Comparison of ENCODE assay signal across 9 mouse cellular contexts in genomic region chr6:86569461-86569820, GRCm38 (mm10). TPM values are rescaled to one million over a fixed set of nuclear protein-coding genes. Genes with fewer than 3 reads are reported as not detected.
DNase-seq lines count a peak whose midpoint lies in the region; ATAC-seq and TF ChIP-seq lines count a peak whose summit lies in the region.
"Had no signal": no experiment of that assay in that cellular context is flagged by ENCODE, and none has a peak within 500 bp of the region (broad histone marks: within the 10 kb centered on the region; RNA-seq: fewer than 3 reads in every experiment).

No protein-coding gene starts in this region.

- peaks cover 20% of the 10 kb centered on the region for H3K4me1 ChIP-seq in hindbrain, embryonic 13.5 days (replicated peaks)
- H3K4me1 ChIP-seq in hindbrain, embryonic 10.5 days (replicated peaks): no peaks in the 10 kb centered on the region
- H3K4me1 ChIP-seq in heart, postnatal 0 days (ENCODE audit: control insufficient read depth, insufficient read depth): peaks cover 27% of the 10 kb centered on the region

- TF ChIP-seq CTCF in brain, embryonic 14.5 days (IDR thresholded peaks at IDR 0.05; ENCODE audit: borderline replicate concordance, extremely low read depth, insufficient read depth, insufficient read length): no peak
- no peak for TF ChIP-seq CTCF in heart, postnatal 0 days (IDR thresholded peaks at IDR 0.05; ENCODE audit: low read depth)

- no peaks in the 10 kb centered on the region for H3K27me3 ChIP-seq in hindbrain, embryonic 13.5 days
- no peaks in the 10 kb centered on the region for H3K27me3 ChIP-seq in hindbrain, embryonic 10.5 days (ENCODE audit: insufficient read depth, poor library complexity, severe bottlenecking)
- no peaks in the 10 kb centered on the region for H3K27me3 ChIP-seq in heart, postnatal 0 days (ENCODE audit: control insufficient read depth, insufficient read depth, low read length)
- H3K27me3 ChIP-seq in splenic B cell, adult 2 months (ENCODE audit: control insufficient read depth, insufficient read depth, low read length, poor library complexity, severe bottlenecking): no peaks in the 10 kb centered on the region; the same call in 1 of the 2 replicates
- H3K27me3 ChIP-seq: Patski had no signal

- no peak overlapping the region for H3K4me3 ChIP-seq in hindbrain, embryonic 13.5 days
- H3K4me3 ChIP-seq in hindbrain, embryonic 10.5 days: no peak overlapping the region
- no peak overlapping the region for H3K4me3 ChIP-seq in heart, postnatal 0 days (ENCODE audit: low read depth, low read length)

- WGBS in hindbrain, embryonic 13.5 days: 55% methylated on average over 3 of the region's 3 CpGs
- 90% methylated on average over 3 of the region's 3 CpGs for WGBS in hindbrain, embryonic 10.5 days
- 24% methylated on average over 3 of the region's 3 CpGs for WGBS in heart, postnatal 0 days
- WGBS in large intestine, adult 2 months: 19% methylated on average over 3 of the region's 3 CpGs

- no peak for DNase-seq in hindbrain, embryonic 10.5 days (ENCODE audit: low spot score)
- peak; percentile 73 for DNase-seq in brain, embryonic 14.5 days (ENCODE audit: low read depth)
- peak; percentile 66 for DNase-seq in heart, postnatal 0 days (ENCODE audit: low spot score)
- DNase-seq in large intestine, adult 2 months (ENCODE audit: low read depth, low spot score): peak; percentile 96
- DNase-seq in splenic B cell, adult 2 months (ENCODE audit: low read depth, low spot score): peak; percentile 29
- DNase-seq in layer of hippocampus, postnatal 10 days (ENCODE audit: low spot score in 2 of 2): no peak

- no peaks in the 10 kb centered on the region for H3K9me3 ChIP-seq in hindbrain, embryonic 13.5 days
- no peaks in the 10 kb centered on the region for H3K9me3 ChIP-seq in hindbrain, embryonic 10.5 days
- no peaks in the 10 kb centered on the region for H3K9me3 ChIP-seq in heart, postnatal 0 days (replicated peaks; ENCODE audit: control insufficient read depth, low read length)

- H3K27ac ChIP-seq in hindbrain, embryonic 13.5 days: peak overlapping the region; percentile 73
- no peak overlapping the region for H3K27ac ChIP-seq in hindbrain, embryonic 10.5 days
- H3K27ac ChIP-seq in heart, postnatal 0 days (ENCODE audit: low read depth): peak overlapping the region; percentile 40

- H3K4me2 ChIP-seq in hindbrain, embryonic 13.5 days: no peak overlapping the region
- no peak overlapping the region for H3K4me2 ChIP-seq in heart, postnatal 0 days (ENCODE audit: low read depth, low read length)

- no peak for ATAC-seq in hindbrain, embryonic 13.5 days (ENCODE audit: low FRiP score)
- peak; percentile 76 for ATAC-seq in heart, postnatal 0 days (ENCODE audit: insufficient read depth, low read depth)
- ATAC-seq in monocyte, adult 5-6 weeks (replicated peaks; ENCODE audit: insufficient number of reproducible peaks, low FRiP score, low TSS enrichment, poor library complexity, severe bottlenecking): no peak
- ATAC-seq: Patski had no signal

- no peak for TF ChIP-seq POLR2A in brain, embryonic 14.5 days (IDR thresholded peaks at IDR 0.05; ENCODE audit: borderline replicate concordance, extremely low read depth, insufficient read depth, insufficient read length, poor library complexity, severe bottlenecking)

- peak overlapping the region; percentile 49; the same call in 1 of the 2 replicates for H3K9ac ChIP-seq in hindbrain, embryonic 13.5 days
- no peak overlapping the region for H3K9ac ChIP-seq in heart, postnatal 0 days (replicated peaks; ENCODE audit: low read depth, low read length)

- peak; percentile 71; the same call in 1 of the 2 replicates for TF ChIP-seq EP300 in heart, postnatal 0 days (IDR thresholded peaks at IDR 0.05; ENCODE audit: low read depth)

- peaks cover 35% of the 10 kb centered on the region for H3K36me3 ChIP-seq in hindbrain, embryonic 13.5 days
- H3K36me3 ChIP-seq in hindbrain, embryonic 10.5 days: peaks cover 26% of the 10 kb centered on the region
- H3K36me3 ChIP-seq in heart, postnatal 0 days (replicated peaks; ENCODE audit: control insufficient read depth, insufficient read depth, low read length): peaks cover 15% of the 10 kb centered on the region; the same call in 1 of the 2 replicates
- H3K36me3 ChIP-seq in splenic B cell, adult 2 months (ENCODE audit: control insufficient read depth, insufficient read depth, low read length, poor library complexity, severe bottlenecking): peaks cover 3% of the 10 kb centered on the region; the same call in 1 of the 2 replicates

RNA-seq across cellular contexts. Expression of gene Pcbp1, which starts 43.3 kb away (rescaled TPM):
- 268 and 333 TPM in 2 replicates for polyA plus RNA-seq in hindbrain, embryonic 13.5 days (2015; fragmentation: Nextera tagmentation; extraction: Ambion mirVana)
- 478 and 520 TPM in 2 replicates for polyA plus RNA-seq in hindbrain, embryonic 10.5 days (2016; fragmentation: Nextera tagmentation; extraction: Ambion mirVana)
- polyA plus RNA-seq in brain, embryonic 14.5 days (2012; rRNA removed): 240 and 297 TPM in 2 replicates
- total RNA-seq in heart, postnatal 0 days (2014; rRNA removed; ENCODE audit: low replicate concordance): 46.2 and 55.2 TPM in 2 replicates
- polyA plus RNA-seq in heart, postnatal 0 days (2015; fragmentation: Nextera tagmentation; extraction: Ambion mirVana): 276 and 285 TPM in 2 replicates
- polyA plus RNA-seq in large intestine, adult 2 months (2012; rRNA removed): 163 and 168 TPM in 2 replicates
- total RNA-seq in layer of hippocampus, postnatal 10 days (2021): 100 to 1,000 TPM; 159 to 184 TPM
- total RNA-seq in monocyte, adult 5-6 weeks (2017): 36.4 to 57.1 TPM (median 52.3 TPM) in 3 replicates

RNA-seq across cellular contexts. Expression of gene Asprv1, which starts 58.5 kb away (rescaled TPM):
- polyA plus RNA-seq in hindbrain, embryonic 13.5 days (2015; fragmentation: Nextera tagmentation; extraction: Ambion mirVana): 0.74 and 0.81 TPM in 2 replicates
- 0.71 TPM in 2 replicates for polyA plus RNA-seq in hindbrain, embryonic 10.5 days (2016; fragmentation: Nextera tagmentation; extraction: Ambion mirVana)
- polyA plus RNA-seq in brain, embryonic 14.5 days (2012; rRNA removed): 2.0 and 3.3 TPM in 2 replicates
- total RNA-seq in heart, postnatal 0 days (2014; rRNA removed; ENCODE audit: low replicate concordance): 0.38 and 3.1 TPM in 2 replicates
- 0.32 and 0.36 TPM in 2 replicates for polyA plus RNA-seq in heart, postnatal 0 days (2015; fragmentation: Nextera tagmentation; extraction: Ambion mirVana)
- polyA plus RNA-seq in large intestine, adult 2 months (2012; rRNA removed): 0.76 and 0.88 TPM in 2 replicates
- total RNA-seq in layer of hippocampus, postnatal 10 days (2021): 1 to 10 TPM in 1 of 2 experiments, under 1 TPM in 1; 0.91 to 1.6 TPM
- total RNA-seq in monocyte, adult 5-6 weeks (2017): 0.29 to 0.96 TPM in 2 of 3 replicates, not detected in the other
- polyA plus RNA-seq: Patski had no signal

Comparison
In these comparisons a context has a peak if more than half of its experiments do, and no peak if none do; other contexts are left out.
1. DNase-seq: peak in brain, embryonic 14.5 days (single experiment), heart, postnatal 0 days (single experiment), large intestine, adult 2 months (single experiment) and splenic B cell, adult 2 months (single experiment); none in hindbrain, embryonic 10.5 days (single experiment) and layer of hippocampus, postnatal 10 days (0 of 2).